Mouse (Mus musculus) liver, embryonic 14.5 days (tissue): ENCODE results near the gene Methig1. TPM values are rescaled to one million over a fixed set of nuclear protein-coding genes. Genes with fewer than 3 reads are reported as not detected.
"Not testable (repeated sequence)": the region's sequence is repeated elsewhere in the genome, so short reads cannot be mapped to it uniquely, and the experiment has no call there.

Experiments
- ATAC-seq: fragments of 200-750 bp; cut with Nextera tagmentation; 2 replicates; pipeline ENCODE4 v1.8.0; 2017; ENCODE audit warnings: moderate number of reproducible peaks, mild to moderate bottlenecking, moderate library complexity; ENCODE audit not compliant: insufficient read depth
- DNase-seq, 3 experiments: peaks; one replicate each; pipeline ENCODE4 v3.0.0-alpha.2; 2012 to 2013; ENCODE audit warnings: low read depth in 3 of 3, low spot score in 3 of 3
- H3K27ac ChIP-seq: fragments of 300-500 bp; sonication (generic); 2 replicates; pipeline ENCODE4 v1.5.1; 2014; ENCODE audit warnings: moderate library complexity, mild to moderate bottlenecking, control low read depth, inconsistent platforms
- H3K27me3 ChIP-seq: fragments of 300-500 bp; sonication (generic); 2 replicates; pipeline ENCODE4 v1.6.1; 2014; ENCODE audit warnings: mild to moderate bottlenecking, low read length, moderate library complexity; ENCODE audit not compliant: control insufficient read depth, insufficient read depth
- H3K36me3 ChIP-seq: fragments of 300-500 bp; sonication (generic); replicated peaks from 2 replicates; pipeline ENCODE4 v1.6.1; 2014; ENCODE audit warnings: low read depth; ENCODE audit not compliant: control insufficient read depth, insufficient read depth
- H3K4me1 ChIP-seq, 2 experiments: fragments of 200-500 bp in 1 of 2; fragments of 300-500 bp in 1 of 2; sonication (generic) in 1 of 2; replicated peaks; 2 replicates each; pipeline ENCODE4 v1.6.1; 2012 to 2014; ENCODE audit warnings: antibody characterized with exemption in 1 of 2, inconsistent platforms in 1 of 2, low read length in 1 of 2; ENCODE audit not compliant: control insufficient read depth in 2 of 2, insufficient read depth in 2 of 2
- H3K4me2 ChIP-seq: fragments of 300-500 bp; sonication (generic); 2 replicates; pipeline ENCODE4 v1.6.1; 2014; ENCODE audit warnings: low read depth, mild to moderate bottlenecking, control low read depth, moderate library complexity
- H3K4me3 ChIP-seq, 2 experiments: fragments of 200-500 bp in 1 of 2; fragments of 300-500 bp in 1 of 2; sonication (generic) in 1 of 2; 2 replicates each; pipeline ENCODE4 v1.5.1; 2012 to 2014; ENCODE audit warnings: low read depth in 2 of 2, low read length in 2 of 2, mild to moderate bottlenecking in 2 of 2, control low read depth in 1 of 2, inconsistent platforms in 1 of 2, moderate library complexity in 1 of 2; ENCODE audit not compliant: insufficient read depth in 1 of 2
- H3K9ac ChIP-seq: fragments of 300-500 bp; sonication (generic); replicated peaks from 2 replicates; pipeline ENCODE4 v1.6.1; 2014; ENCODE audit warnings: mild to moderate bottlenecking, control low read depth, moderate library complexity
- H3K9me3 ChIP-seq: fragments of 300-500 bp; sonication (generic); 2 replicates; pipeline ENCODE4 v1.6.1; 2016; ENCODE audit warnings: low read length, mixed read lengths; ENCODE audit not compliant: control insufficient read depth
- CTCF ChIP-seq: IDR thresholded peaks from 2 replicates; pipeline ENCODE4 v1.5.1; 2016; ENCODE audit warnings: antibody characterized with exemption, low read depth, control low read depth
- EP300 ChIP-seq: IDR thresholded peaks from 2 replicates; pipeline ENCODE4 v1.6.1; 2016; ENCODE audit warnings: antibody characterized with exemption, low read depth
- WGBS: fragments of 180-500 bp; shearing (Covaris S2); extraction: QIAGEN DNeasy Blood & Tissue Kit; methylation state at CpG from one replicate; pipeline ENCODE4 v1.1.7; 2014; ENCODE audit not compliant: insufficient replicate concordance; 5-methylcytosine and 5-hydroxymethylcytosine counted together
- polyA plus RNA-seq, 2 experiments: library from polyadenylated mRNA; depleted of rRNA in 1 of 2; stranded (reverse) in 1 of 2; unstranded in 1 of 2; fragments of >200 nt; fragmentation: Nextera tagmentation in 1 of 2; extraction: Ambion mirVana in 1 of 2; gene quantifications; 2 replicates each; pipeline versions ENCODE4 v1.2.1 to v1.2.3; 2012 to 2014

The Methig1 gene
- polyA plus RNA-seq, 2 experiments: 0.04 to 0.09 TPM

DNA sequence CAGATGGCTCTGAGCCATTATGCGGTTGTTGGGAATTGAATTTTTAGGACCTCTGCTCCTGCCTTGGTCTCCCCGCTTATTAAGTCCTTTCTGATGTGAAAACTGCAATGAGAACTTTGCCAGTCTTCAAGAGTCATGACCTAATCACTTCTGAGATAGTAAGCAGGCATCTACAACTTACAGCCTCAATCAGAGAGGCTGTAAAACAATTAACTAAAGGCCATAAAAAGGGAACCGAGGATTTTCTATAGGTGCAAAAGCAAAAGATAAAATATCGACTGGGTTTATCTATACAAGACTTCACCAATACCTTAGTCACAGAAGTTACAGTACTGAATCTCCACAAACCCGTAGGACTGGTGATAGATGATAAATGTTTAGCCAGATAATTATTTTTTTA is 2.9 kb downstream of the Methig1 start:
- H3K36me3 ChIP-seq: no peaks in the 10 kb centered on the region
- no peaks in the 10 kb centered on the region for H3K9me3 ChIP-seq
- no peak overlapping the region for H3K9ac ChIP-seq
- H3K27me3 ChIP-seq: no peaks in the 10 kb centered on the region
- no peak overlapping the region for H3K27ac ChIP-seq
- no peak for ATAC-seq
- no peak for TF ChIP-seq CTCF
- no peak for TF ChIP-seq EP300
- 52% methylated on average over 5 of the region's 5 CpGs for WGBS
- DNase-seq: no peak
- no peak overlapping the region for H3K4me2 ChIP-seq
- no peak overlapping the region for H3K4me3 ChIP-seq
- H3K4me1 ChIP-seq: no peaks in the 10 kb centered on the region; a peak in 1 of 4 replicates

- ATAC-seq (no peak), DNase-seq (no peak)
- no peaks in the 10 kb centered on the region for H3K4me1 ChIP-seq
- H3K9ac ChIP-seq: no peak within 1 kb of the TSS
- H3K4me2 ChIP-seq: no peak within 1 kb of the TSS
- 52% methylated on average over 7 of the region's 7 CpGs for WGBS
- no peak within 1 kb of the TSS for H3K27ac ChIP-seq
- no peaks in the 10 kb centered on the region for H3K27me3 ChIP-seq
- no peak within 1 kb of the TSS for H3K4me3 ChIP-seq
- no peaks in the 10 kb centered on the region for H3K36me3 ChIP-seq
- no peaks in the 10 kb centered on the region for H3K9me3 ChIP-seq
- TF ChIP-seq EP300 (no peak), CTCF (no peak)
Observed at GRCm38 (mm10) chr15:100364242-100364641, 11.3 kb downstream of the Methig1 start, which contains the start of gene Higd1c. Higd1c (plus strand) TSS chr15:100364542.

DNA sequence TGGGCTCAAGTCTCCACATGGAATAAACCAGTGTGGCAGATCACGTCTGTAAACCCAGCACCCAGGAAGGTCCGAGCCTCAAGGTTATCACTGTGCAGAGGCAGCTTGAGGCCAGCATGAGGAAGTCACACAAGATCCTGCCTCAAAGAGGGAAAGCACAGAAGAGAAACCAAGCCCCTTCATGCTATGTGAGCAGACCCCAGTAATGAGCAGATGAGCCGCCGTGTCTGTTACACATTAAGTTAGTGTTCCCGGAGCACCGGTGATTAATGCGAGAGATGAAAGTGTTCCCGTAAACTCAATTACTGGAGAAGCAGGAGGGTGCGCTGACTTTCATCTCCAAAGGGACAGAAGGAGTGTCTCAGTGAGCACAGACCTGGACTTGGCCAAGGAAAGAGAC is 13.0 kb downstream of the Methig1 start:
- 70% methylated on average over 9 of the region's 9 CpGs for WGBS

DNA sequence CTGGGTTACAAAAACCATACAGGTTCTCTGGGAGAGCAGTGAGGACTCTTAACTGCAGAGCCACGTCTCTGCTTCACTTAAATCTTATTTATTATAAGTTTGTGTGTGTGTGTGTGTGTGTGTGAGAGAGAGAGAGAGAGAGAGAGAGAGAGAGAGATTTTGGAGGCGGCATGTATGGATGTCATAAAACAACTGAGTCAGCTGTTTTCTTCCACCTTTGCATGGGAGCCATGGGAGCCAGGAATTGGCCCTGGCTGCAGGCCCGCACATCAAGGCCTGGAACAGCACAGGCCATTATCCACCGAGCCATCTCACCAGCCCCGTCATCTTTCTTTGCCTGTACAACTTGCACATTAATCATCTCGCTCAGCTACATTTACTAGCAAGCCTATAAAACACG is 14.2 kb downstream of the Methig1 start:
- no peak overlapping the region for H3K4me2 ChIP-seq
- no peak overlapping the region for H3K27ac ChIP-seq
- no peak overlapping the region for H3K9ac ChIP-seq
- H3K27me3 ChIP-seq: no peaks in the 10 kb centered on the region
- H3K4me1 ChIP-seq: no peaks in the 10 kb centered on the region
- ATAC-seq (no peak), DNase-seq (no peak)
- H3K4me3 ChIP-seq: no peak overlapping the region
- no peaks in the 10 kb centered on the region for H3K36me3 ChIP-seq
- H3K9me3 ChIP-seq: no peaks in the 10 kb centered on the region
- WGBS: 60% methylated on average over 7 of the region's 7 CpGs
- TF ChIP-seq CTCF (no peak), EP300 (no peak)

More for the DNA sequence above, 13.0 kb downstream of the Methig1 start:
- H3K27me3 ChIP-seq, H3K4me1 ChIP-seq, H3K4me3 ChIP-seq, H3K4me2 ChIP-seq, H3K27ac ChIP-seq, H3K9me3 ChIP-seq, H3K36me3 ChIP-seq, DNase-seq, ATAC-seq, H3K9ac ChIP-seq: not testable (repeated sequence)

DNA sequence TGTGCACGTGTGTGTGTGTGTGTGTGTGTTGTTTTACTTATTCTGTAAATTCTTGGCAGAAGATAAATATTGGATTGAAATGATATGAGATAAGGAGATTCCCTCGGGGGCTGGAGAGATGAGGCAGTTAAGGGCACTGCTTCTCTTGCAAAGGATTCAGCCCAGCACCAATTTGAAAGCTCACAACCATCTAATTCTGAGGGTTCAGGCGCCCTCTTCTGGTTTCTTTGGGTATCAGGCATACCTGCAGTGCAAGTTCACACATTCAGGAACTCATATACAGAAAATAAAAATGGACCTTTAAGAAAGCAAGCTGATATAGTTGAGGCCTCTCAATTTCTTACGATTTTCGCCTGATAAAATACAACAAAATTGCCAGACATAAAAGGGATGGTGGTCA is 22.1 kb downstream of the Methig1 start:
- peaks cover 0 to 2% of the 10 kb centered on the region in 2 experiments; a peak in 2 of 4 replicates for H3K4me1 ChIP-seq
- ATAC-seq (no peak), DNase-seq (peak in 2 of 3 experiments; percentile 39 to 49)
- H3K27me3 ChIP-seq: no peaks in the 10 kb centered on the region
- 23% methylated on average over 5 of the region's 5 CpGs for WGBS
- H3K27ac ChIP-seq: no peak overlapping the region
- no peak overlapping the region for H3K4me2 ChIP-seq
- H3K36me3 ChIP-seq: no peaks in the 10 kb centered on the region
- H3K4me3 ChIP-seq: no peak overlapping the region
- TF ChIP-seq CTCF: peak; percentile 71
- TF ChIP-seq EP300: no peak
- no peak overlapping the region for H3K9ac ChIP-seq
- no peaks in the 10 kb centered on the region for H3K9me3 ChIP-seq
